Mouse (Mus musculus): Measurements from ENCODE around the gene Pcbp3.
"Not testable (repeated sequence)": the region's sequence is repeated elsewhere in the genome, so short reads cannot be mapped to it uniquely, and the experiment has no call there.

The Pcbp3 gene

GRCm38 (mm10) chr10:76802500-76802885 lies 159.2 kb downstream of the Pcbp3 start:
- in situ Hi-C loops (cut with MboI): no loop called here

GRCm38 (mm10) chr10:76801841-76802499 lies 159.7 kb downstream of the Pcbp3 start:
- in situ Hi-C loops (cut with MboI): no loop called here

- in situ Hi-C loops (cut with MboI): no loop called here
These were observed 160.4 kb downstream of the Pcbp3 start for GRCm38 (mm10) chr10:76801237-76801641.

DNA sequence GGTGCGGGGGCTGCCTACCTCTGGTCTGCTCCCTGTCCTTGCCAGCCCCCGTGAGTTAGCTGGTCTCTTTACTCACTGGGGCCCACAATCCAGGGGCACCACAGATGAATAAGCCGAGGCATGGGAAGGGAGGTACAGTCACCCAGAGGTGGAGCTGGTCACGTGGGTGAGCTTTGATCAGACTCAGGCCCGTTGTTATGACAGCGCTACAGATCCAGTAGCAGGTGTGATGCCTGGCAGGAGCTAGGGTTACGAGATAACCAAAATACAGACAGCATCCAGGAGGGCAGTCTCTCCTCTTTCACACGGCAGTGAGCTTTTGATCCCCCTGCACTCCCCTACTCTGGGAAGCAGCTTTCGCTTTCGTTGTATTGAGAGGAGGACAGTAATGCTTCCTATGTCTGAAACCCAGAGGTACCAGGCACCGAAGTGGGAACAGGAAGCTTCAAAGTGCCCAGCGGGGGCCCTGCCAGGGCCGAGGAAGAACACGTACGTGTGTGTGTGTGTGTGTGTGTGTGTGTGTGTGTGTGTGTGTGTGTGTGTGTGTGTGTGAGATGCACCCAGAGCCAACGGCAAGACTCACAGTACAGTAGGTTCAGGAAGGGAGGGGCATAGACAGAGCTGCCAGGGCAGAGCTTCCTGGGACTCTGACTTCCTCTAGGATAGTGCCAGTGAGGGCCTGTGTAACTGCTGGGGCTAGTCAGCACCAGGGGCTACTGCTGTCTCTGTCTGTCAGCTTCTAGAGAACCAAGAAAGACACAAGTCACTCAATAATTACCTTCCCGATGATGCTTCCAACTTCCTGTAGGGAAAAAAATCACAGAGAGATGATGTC lies 162.7 kb downstream of the Pcbp3 start:
- in situ Hi-C loops (cut with MboI): no loop called here

GRCm38 (mm10) chr10:76794102-76794501 lies 167.6 kb downstream of the Pcbp3 start:
- in situ Hi-C loops (cut with MboI): no loop called here

DNA sequence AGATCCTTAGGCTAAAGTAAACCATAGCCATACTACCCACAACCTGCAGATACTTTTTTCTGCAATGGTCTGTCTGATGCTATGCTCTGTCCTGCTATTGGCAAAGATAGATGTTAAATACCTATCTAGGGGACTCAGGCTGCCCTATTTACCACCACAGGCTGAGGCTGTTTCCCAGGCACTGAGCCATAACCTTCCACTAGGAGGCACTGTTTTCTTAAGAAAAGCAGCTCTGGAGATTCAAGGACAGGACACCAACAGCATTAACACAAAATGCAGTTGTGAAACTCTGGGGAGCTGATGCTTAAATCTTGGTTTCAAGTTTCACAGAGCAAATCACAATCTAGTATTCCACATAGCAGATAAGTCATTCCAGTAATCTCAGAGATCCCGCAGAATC lies 170.2 kb downstream of the Pcbp3 start:
- in situ Hi-C loops (cut with MboI): no loop called here

DNA sequence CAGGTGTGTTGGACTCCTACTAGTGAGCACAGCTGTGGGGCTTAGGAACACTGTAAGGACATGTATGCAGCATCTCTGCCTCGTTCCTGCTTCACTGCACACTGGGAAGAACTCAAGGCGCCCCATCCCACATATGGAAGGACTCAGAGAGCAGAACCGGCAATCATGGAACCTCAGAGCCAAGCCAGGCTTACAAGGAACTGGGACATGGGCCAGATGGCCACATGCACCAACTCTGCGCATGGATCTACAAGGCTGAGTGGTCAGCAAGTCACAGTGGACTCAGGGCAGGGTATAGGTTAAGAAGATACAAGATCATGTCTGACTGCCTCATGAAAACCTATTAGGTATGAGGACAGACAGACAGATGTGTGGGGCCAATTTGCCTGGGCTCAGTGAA lies 171.8 kb downstream of the Pcbp3 start:
- in situ Hi-C loops (cut with MboI): no loop called here

GRCm38 (mm10) chr10:76785312-76785711 lies 176.4 kb downstream of the Pcbp3 start:
- in situ Hi-C loops (cut with MboI): no loop called here

GRCm38 (mm10) chr10:76779225-76779624 lies 182.5 kb downstream of the Pcbp3 start:
- in situ Hi-C loops (cut with MboI): no loop called here

DNA sequence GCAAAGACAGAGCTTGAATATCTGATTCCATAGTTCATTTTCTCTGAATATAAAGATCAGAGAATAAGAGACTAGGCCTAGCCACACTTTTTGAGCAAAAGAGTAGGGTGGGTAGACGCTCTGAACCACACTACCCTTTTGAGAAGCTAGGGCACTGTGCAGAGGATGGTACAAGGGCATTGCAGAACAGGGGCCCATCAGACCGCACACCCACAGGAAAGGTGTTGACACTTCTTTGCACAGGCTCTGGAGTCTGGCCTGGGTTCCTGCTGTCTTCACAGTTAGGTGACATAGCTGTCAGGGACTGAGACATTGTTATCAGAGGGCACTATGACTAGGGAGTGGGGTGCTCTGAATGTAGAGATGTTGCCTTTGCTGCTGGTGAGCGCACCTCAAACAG lies 190.1 kb downstream of the Pcbp3 start:
- in situ Hi-C loops (cut with MboI): no loop called here

DNA sequence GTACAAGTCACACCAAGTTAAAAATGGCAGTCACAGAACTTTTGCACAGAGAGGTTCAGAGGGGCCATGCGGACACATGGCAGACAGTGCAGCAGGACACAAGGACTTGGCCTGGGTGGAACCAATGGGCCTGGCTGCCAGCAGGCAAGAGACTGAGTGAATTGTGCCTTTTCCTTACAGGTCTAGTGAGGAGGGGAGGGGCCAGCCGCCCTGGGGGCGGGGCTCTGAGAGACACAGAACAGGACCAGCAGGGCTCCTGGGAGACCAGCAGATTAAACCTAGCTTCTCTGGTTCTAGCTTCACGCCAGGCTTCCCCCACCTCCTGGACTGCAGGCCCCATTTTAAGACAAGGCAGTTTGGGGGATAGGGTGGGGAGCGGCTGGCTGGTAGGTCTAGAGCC lies 190.6 kb downstream of the Pcbp3 start:
- in situ Hi-C loops (cut with MboI): no loop called here

DNA sequence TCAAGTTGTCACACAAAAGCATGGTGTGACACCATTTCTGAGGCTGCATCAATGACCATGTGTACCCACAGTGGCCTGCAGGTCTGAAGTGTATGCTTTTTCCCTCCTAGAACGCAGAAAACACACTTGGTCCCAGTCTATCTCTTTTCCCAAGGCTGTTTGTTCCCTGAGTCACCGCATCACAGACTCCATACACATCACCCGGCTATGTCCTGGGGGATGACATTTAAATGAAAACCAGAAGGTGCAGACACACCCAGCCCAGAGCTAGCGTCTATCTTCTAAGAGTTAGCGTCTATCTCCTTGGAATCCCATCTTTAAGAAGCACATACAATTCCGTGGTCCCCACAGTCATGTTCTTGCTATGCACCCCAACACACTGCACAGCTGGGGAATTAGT lies 192.1 kb downstream of the Pcbp3 start:
- in situ Hi-C loops (cut with MboI): no loop called here

GRCm38 (mm10) chr10:76766196-76766595 lies 195.5 kb downstream of the Pcbp3 start:
- in situ Hi-C loops (cut with MboI): no loop called here

DNA sequence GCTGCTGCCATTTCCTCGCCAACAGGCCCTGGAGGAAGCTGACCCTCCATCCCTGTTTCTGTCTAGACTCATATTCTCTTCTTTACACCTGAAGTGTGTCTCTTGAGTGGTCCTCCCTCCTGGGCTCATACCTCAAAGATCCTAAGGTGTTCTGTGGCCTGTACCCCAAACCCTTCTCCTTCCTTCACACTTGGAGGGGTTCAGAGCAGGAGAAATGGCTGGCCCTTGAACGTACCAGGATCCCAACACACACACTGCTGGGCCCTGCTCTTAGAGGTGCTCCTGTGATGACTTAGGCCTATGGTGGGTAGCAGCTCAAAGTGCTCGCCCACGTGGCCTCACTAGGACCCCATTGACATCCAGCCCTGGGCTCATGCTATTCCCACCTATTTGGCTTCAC lies 196.8 kb downstream of the Pcbp3 start:
- in situ Hi-C loops (cut with MboI): no loop called here

GRCm38 (mm10) chr10:76763016-76763415 lies 198.7 kb downstream of the Pcbp3 start:
- in situ Hi-C loops (cut with MboI): no loop called here

GRCm38 (mm10) chr10:76762411-76762810 lies 199.3 kb downstream of the Pcbp3 start:
- in situ Hi-C loops (cut with MboI): no loop called here

- in situ Hi-C loops (cut with MboI): no loop called here
These were observed 201.8 kb downstream of the Pcbp3 start for GRCm38 (mm10) chr10:76759878-76760277.

- in situ Hi-C loops (cut with MboI): no loop called here
These were observed 208.0 kb downstream of the Pcbp3 start for GRCm38 (mm10) chr10:76753640-76754039.

DNA sequence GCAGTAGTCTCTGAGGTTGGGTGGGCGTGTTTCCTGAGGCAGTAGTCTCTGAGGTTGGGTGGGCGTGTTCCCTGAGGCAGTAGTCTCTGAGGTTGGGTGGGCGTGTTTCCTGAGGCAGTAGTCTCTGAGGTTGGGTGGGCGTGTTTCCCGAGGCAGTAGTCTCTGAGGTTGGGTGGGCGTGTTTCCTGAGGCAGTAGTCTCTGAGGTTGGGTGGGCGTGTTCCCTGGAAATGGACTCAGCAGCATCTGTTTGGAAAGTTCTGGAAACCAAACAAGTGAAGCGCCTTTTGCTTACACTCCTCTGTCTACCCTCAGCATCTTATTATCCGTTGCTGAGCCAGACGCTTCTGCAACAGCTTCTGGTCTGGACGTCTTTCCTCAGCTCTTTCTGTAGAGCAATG lies 217.4 kb downstream of the Pcbp3 start:
- in situ Hi-C loops (cut with MboI): not testable (repeated sequence)

DNA sequence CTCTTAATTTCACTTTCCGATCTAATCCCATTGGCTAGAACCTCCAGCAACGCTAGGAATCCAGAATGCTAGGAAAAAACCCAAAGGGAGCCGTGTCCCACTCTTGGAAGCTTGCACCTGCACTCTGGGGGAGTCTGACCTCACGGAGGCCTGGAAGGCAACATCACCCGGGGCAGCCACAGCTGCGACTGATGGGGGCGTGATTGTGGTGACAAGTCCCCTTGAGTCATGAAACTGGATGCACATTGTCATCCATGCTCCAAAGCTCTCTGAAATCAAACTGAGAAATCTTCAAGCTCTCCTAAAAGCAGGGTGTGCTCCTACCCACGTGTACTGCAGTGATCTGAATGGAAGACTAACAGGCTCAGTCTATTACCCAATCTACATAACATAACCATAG lies 224.9 kb downstream of the Pcbp3 start:
- in situ Hi-C loops (cut with MboI): no loop called here

- in situ Hi-C loops (cut with MboI): no loop called here
These were observed 226.7 kb downstream of the Pcbp3 start for GRCm38 (mm10) chr10:76734979-76735378.

GRCm38 (mm10) chr10:76733677-76734068 lies 228.0 kb downstream of the Pcbp3 start:
- in situ Hi-C loops (cut with MboI): no loop called here

- in situ Hi-C loops (cut with MboI): no loop called here
These were observed 228.6 kb downstream of the Pcbp3 start for GRCm38 (mm10) chr10:76732881-76733676.

All from mature B cell (primary cell).